Mouse (Mus musculus): ENCODE measurements around the gene Fam3c.

The Fam3c gene

DNA sequence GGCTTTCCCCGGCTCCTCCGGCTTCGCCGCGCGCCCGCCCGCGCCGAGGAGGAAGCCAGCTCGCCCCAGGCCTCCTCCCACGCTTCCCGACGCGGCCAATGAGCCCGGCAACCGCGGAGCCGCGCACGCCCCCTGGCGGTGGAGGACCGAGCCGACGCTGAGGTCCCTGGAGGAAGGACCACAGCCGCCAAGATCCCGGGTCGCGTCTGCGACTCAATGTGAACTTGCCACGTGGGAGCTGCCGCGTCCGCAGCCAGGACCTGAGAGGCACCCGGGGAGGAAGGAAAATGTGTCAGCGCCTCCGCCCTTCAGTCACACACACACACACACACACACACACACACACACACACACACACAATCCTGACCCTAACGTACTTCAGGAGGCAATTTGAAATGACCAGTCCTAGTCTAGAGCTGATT lies at the start of gene Fam3c:
Fam3c (minus strand) TSS at position 158 of the 422 bp plus-strand sequence.
- peak; percentile 95 to 96 for DNase-seq

DNA sequence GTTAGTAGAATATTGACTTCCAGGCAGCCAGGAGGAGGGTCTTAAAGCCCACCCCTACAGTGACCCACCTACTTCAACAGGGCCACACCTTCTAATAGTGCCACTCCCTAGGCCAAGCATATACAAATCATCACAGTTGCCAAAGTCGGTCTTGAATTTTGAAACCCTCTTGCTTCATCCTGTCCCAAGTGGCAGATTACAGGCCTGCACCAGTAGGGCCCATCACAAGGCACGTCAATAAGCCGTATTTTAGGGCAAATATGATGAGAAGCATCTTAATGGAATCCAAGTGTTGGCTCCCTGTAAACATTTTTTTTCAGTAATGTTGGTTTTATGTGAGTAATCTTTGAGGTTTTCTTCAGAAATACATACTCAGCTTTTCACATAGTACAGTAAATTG lies 49.0 kb upstream of the Fam3c start:
- DNase-seq: no peak

DNA sequence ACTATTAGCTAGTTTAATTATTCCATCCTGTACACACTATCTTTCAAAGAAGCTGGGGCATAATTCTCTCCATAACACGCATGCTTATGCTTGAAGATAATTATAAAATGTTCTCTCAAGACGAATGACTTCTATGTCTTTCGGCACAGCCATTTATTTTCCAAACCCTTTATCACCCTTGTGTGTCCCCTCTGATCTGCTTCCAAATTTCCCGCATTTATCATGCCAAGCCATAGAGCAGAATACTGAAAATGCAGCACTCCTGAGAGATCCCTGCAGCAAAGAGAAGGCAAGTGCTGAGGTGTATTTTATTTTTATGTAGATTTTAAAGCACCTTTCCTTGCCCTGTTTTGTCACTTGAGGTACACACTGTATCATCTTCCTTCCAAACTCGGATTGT lies 47.7 kb upstream of the Fam3c start:
- no peak for DNase-seq

DNA sequence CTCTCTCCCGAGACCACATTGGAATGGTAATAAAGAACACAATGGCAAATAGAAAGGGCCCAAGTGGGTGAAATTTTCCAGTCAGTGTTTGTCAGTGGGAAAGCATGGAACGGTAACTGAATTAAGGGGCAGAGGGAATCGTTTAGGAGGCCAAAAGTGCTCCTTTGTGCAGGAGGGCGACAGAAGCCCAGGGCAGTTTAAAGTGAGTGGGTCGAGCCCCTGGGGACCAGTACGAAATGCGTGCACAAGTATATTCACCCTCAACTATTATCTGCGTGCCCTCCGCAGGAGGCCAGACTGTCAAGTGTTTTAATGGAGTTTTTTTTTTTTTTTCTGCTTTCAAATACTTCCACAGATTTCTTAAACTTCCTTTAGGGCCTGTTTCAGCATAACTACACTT lies 47.3 kb upstream of the Fam3c start:
- no peak for DNase-seq

DNA sequence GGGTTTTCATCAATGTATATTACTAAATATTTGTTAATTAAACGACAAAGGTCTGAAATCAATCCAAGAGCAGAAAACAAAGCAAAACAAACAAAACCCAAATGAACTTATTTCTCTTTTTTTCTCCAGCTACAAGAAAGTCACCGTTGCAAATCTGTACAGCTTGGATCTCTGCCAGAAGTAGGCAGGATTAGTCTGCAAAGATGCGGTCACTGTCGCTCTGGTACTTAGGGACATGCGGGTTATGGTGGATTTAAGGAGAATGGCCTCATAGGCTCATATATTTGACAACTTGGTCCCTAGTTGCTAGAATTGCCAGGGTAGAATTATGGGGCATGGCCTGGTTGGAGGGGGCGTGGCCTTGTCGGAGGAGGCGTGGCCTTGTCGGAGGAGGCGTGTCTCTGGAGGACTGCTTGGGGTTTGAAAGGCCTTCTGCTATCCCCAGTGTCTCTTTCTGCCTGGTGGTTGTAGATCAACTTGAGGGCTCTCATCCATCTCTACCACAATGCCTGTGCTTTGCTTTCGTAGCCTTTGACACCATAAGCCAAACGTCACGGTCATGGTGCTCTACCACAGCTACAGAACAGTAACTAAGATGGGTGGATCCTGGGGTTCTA lies 46.6 kb upstream of the Fam3c start:
- no peak for DNase-seq

DNA sequence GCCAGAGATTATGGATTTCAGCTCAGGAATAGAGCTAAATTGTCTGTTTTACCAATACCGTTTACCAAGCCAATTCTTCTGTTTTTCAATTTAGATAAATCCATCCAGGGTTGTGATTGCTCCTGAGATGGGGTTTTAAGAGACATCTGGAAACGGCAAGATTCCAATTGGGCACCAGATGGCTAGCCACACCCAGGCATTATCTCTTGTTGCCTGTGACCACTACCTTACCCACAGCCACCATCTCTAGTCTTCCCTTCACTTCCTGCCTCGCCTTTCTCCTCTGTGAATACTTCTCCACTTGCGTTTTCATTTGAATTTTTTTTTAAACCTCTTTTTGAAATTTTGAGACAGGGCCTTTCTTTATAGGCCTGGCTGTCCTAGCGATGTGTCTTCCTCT lies 46.0 kb upstream of the Fam3c start:
- DNase-seq: no peak

DNA sequence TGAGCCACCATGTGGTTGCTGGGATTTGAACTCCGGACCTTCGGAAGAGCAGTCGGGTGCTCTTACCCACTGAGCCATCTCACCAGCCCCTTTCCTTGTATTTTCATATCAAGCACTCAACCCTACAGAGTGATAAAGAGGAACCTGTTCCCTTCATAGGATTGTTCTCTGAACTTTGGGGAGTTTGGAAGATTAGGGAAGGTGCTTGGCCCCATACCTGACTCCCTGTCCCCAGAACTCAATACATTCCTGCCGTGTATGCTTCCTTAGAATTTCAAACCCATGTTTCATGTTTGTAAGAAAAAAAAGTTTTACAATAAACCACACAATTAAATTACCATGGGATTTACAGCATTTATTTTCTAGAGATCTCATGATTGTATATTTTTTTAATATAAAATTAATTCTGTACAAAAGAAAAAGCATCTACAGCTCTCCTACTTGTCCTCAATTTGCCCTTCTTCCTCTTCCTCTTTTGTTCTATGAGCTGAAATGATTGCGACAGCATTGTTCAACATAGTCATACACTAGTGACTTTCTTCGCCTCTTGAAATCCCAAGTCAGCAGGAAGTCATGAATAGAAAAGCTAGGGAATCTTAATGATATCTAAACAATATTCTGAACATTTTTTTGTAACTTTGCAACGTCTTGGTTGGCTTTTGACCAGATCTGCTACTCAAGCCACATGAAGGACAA lies 42.2 kb upstream of the Fam3c start:
- no peak for DNase-seq

DNA sequence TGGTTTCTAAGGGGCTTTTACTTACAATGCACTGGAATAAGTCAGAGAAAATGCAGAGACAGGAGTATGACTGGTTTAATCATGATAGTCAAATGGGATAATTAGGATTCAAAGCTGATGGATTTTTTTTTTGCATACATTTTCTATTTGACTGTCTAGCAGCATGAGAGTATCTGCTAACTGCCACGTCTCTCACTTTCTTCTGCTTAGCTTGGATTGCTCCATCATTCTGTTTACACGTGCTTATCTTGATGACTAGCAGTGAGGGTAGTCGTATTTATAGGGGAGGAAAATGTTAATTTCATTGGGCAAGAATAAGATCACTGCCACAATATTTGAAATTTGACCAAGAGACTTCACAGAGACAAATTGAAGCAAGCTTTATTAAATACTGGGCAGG lies 39.2 kb upstream of the Fam3c start:
- no peak for DNase-seq

DNA sequence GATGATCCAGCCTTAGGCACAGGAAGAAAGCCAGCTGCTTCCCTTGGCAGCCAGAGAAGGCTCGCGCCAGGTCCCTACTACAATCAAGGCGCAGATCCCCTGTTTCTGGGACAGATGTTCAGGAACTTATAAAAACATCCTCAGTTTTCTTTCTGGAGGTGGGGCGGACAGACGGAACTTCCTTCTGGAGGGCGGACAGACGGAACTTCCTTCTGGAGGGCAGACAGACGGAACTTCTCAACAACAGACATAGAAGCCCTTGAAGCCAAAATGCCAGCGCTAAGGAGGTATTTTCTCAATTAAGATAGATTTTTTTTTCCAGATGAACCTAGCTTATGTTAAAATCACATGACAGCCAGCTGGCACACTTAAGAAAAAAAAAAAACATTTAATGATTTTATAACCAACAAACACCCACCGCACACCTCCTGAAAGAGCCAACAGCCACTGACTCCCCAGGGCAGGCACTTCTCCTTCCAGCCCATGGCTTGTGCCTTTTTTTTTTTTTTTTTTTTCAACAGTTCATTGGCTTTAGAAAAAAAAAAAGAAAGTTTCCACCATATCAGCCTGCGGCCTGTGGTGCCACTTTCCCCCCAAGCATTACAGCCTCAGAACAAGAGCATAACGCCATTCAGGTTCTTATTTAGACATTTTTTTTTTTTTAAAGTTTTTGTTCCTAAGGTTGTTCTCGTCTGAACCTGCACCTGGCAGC lies 34.8 kb upstream of the Fam3c start:
- no peak for DNase-seq

DNA sequence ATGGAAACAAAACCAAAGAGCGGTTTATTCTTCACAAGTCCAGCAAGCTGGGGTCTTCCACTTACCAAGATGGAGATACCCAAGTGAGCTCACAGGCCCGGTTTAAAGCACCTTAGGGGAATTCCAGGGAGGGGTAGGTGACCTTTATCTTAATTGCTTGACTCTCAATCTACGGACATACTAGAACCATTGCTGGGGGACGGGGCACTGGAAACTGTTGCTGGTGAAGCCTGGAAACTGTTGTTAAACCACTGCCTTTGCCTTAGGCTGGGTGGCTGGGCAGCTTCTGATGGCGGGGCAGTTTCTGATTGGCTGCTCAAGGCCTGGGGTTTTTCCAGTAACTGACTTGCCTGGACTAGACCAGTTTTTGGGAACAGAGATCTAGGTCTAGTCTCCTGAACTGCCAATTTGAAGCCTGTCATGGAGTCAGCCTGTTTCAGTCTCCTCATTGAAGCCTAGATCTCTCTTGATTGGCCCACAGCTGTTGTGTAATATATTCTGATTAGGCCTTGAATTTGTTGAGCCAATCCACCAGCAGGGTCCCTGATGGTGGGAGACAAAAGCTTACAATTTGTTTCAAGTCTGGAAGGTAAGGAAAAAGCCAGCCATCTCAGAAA lies 29.3 kb upstream of the Fam3c start:
- DNase-seq: no peak

DNA sequence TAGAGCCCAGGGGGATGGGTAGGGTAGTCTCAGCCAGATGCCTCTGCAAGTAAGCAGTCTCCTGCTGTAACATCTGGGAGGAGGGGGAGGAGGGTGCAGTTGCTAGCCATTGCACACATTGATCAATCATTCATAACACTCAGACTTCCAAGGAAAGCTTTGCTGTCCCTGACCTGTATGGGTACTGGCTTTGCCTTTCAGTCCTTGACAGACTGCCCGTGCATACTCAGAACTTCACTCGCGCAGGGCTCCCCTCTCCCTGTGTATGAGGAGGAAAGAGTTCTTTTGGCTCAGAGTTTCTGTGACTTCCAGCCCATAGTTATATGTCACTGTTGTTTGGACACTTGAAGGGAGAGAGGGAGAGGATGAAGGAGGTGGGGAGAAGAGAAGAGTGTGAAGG lies 24.2 kb upstream of the Fam3c start:
- no peak for DNase-seq

DNA sequence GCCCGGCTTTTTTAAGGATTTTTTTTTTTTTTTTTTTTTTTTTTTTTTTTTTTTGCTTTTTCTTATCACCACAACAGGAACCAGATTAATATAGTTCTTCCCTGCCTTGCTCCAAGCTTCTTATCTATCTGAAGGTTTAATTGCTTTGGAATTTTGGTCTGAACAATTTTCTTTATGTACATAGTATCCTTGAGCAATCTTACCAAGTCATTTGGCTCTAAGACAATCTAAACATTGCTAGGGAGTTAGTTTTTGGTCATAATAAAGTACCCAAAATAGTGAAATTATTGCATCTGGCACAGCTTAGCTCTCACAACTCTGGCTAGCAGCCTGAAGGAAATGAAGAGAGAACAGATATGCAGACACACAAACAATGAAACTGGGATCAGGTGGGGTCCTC lies 23.8 kb upstream of the Fam3c start:
- no peak for DNase-seq

DNA sequence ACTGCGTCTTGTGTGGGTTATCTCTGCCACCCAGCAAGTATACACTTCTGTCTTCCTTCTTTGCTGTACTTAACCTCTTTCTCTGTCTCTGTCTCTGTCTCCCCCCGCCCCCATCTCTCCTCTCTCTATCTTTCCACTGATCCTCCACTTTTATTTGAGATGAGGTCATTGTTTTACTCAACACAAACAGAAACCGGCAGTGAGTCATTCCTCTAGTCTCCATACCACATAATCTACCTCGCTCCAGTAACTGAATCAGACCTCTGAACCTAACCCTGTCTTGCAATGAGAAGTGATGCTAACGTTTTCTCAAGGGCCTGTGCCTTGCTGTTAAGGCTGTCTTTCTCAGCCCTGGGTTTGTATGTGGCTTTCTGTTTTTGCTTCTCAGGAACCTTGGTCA lies 22.4 kb upstream of the Fam3c start:
- DNase-seq: no peak

DNA sequence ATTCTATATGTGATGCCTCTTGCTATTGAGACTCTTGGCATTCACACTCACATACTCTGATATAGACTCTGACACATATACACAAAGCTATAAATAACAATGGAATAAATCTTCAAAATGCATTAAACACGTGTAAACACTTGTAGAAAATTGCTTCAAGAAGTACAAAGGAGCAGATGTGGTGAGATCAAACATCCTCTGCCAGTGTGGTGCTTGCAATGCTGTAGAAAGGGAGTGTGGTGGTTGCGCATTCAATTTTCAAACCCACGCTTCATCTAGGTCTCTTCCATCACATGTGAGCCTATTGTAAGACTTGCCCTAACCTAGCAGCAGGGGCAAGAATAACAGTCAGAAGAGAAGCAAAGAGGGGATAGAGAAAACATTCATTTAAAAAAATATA lies 18.7 kb upstream of the Fam3c start:
- no peak for DNase-seq

DNA sequence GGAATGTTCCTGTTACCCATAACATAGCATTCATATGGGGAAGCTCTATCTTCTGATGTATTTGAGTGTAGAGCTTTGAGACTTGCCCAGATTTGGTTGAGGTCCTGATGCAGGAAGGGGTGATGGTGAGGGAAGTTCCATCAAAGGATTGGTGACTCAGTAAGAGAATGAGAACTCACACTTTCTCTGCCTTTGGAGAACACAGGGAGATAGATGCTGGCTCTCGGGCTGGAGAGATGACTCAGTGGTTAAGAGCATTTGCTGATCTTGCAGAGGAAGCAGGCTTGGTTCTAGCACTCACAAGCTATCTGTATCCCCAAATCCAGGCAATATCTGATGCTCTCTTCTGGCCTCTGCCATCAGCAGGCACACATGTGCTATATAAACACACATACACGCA lies 17.4 kb upstream of the Fam3c start:
- no peak for DNase-seq

DNA sequence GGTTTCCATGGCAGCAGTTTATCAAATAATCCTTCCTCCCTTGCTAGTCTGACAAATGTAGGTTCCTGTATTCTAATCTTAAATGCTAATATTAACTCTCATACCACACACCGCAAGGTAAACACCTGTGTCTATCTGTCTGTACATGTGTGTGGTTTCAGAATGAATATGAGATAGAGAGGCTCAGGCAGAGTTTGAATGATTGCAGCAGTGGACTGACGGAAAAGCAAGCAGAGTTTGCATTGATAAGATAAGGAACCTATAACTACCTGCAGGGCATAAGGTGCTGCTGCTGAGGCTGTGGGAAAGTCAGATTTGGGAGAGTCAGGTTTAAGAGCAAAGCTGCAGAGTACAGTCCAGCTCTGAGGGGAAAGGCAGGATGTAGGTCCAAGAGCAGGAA lies 10.9 kb upstream of the Fam3c start:
- no peak for DNase-seq

DNA sequence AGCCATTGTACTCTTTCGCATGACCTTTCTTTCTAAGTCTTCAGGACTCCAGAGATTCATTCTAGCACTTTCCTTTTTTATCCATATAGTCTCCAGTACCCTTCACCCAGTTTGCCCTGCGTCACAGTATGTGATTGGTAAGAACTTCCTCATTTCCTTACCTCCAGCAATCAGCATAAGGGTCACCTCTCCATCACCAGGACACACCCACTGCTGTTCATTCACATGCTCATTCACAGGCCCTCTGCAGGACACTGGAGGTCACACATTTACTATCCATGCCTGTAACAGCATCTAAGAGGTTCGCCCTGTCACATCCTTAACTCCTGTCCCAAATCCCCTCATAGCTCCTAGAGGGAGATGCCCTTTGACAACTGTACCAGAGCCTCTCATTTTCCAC lies 7.5 kb upstream of the Fam3c start:
- no peak for DNase-seq

DNA sequence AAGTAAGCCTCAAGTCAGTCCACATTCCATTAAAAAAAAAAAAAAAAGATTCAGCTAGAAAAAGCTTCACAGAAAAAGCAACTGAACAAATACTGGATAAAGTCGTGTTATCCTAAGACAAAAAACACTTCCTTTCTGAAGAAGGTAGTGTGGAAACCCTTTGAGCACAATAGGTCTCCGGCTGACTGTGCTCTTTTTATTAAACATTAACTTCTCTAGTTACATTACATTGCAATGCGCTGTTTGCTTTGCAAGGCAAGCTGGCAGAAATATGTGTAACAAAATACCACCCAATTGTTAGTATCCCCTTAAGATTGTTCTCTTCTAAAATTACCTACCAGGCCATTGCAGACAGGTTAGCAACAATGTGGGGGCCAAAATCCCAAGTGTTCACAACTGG lies 5.9 kb upstream of the Fam3c start:
- no peak for DNase-seq

DNA sequence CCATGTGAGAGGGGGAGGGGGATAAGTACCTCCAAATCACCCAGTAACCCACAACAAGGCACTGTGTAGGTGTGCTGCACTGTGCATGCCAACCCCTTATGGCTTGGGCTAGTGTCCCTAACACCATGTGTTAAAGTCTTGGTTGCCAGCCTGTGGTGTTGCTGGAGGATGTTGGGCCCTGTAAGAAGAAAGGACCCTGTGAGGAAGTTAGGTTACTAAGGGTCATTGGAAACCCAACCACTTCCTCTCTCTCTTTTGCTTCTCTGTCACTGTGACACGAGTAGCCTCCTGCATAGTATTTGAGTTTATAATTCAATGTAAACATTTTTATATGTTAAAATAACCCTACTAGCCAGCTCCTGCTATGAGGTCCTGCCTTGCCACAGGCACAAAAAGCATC lies 3.0 kb upstream of the Fam3c start:
- DNase-seq: no peak

DNA sequence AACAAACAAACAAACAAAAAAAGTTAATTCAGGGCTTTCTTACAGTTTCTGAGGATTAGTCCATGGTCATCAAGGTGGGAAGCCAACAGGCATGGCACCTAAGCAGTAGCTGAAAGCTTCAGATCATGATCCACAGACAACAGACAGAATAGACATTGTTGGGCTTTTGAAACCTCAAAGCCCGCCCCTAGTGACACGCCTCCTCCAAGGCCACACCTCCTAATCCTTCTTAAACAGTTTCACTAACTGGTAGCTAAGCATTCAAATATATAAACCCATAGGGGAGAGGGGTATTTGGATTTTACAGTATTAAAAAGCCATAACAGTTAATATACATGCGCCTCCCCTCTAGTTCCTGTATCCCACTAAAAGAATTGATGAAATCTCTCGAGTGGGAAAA lies 1.3 kb upstream of the Fam3c start:
- DNase-seq: no peak

DNA sequence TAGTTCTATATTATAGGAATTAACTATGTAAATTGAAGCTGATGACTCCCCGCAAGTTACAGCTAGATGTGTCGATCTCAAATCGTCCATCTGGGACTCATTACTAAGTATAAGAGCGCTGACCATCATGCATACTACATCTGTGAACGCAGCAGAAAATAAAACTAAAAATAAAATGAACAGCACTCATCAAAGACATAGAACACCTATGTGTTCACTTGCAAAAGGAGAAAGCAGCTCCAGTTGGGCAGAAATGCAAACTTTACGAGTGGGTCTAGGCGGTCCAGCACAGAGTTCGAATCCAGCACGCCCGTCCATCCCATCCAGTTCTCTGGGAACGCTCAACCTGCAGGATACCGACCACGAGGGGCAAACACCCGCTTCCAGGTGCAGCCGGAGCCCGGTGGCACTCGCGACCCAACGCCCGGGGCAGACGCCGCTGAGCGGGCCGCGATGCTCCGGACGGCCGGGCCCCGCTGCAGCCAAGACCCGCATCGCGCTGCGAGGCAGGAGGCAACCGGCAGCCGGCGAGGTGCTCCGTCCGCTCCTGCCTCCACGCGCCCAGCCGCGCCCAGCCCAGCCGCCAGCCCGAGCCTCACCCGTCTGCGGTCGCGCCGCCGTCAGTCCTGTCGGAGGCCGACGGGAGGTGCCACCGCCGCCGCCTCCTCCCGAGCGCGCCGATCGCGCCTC lies 502 bp downstream of the Fam3c start:
- DNase-seq: no peak

DNA sequence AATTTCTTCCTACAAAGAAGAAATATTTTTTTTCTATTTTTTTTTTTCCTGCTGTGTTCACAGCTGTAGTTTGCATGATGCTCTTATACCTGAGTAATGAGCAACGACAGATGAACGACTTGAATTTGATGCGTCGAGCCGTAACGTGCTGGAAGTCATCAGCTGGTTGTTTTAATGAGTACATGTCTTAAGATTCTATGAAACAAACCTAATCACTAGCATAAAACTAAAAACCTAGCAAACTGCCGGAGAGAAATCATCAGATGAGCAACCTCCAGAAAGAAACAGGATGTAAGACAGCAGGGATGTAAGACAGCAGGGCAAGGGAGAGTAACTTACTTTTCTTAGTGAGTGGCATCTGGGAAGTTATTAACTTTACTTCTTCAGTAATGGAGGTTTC lies 1.4 kb downstream of the Fam3c start:
- no peak for DNase-seq

DNA sequence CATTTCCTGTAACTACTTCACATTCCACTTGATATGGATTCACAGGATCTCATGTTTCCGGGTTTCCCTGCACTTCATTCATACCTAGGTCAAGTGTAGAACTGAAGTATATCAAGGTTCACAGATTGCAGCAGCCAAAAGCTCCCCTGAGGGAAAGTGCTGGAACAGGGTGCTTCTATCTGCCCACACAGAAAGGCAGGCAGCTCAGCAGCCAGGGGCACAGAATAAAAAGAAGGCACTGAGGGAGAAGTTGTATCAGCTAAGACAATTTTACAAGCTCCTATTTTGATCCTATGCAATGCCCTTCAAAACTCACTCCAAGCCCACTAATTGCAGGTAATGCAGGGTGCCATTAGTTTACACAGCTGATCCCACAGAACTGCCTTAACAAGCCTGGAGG lies 2.0 kb downstream of the Fam3c start:
- no peak for DNase-seq
